Comparison of ENCODE assay signal across 7 mouse cellular contexts in genomic region chr14:72779446-72779845, GRCm38 (mm10).
"Had no signal": no experiment of that assay in that cellular context is flagged by ENCODE, and none has a peak within 500 bp of the region (broad histone marks: within the 10 kb centered on the region; RNA-seq: fewer than 3 reads in every experiment).

No protein-coding gene starts in this region.

- DNase-seq: kidney, postnatal 4 days; liver; lung, adult 18-20 months; lung, postnatal 10 days; lung, postnatal 36 days; thymus, adult 18-20 months; thymus, postnatal 36 days had no signal
